Mouse (Mus musculus): Measurements from ENCODE around the gene Tas2r140. TPM values are rescaled to one million over a fixed set of nuclear protein-coding genes. Genes with fewer than 3 reads are reported as not detected.
A peak's percentile ranks its signal among the peaks of the same experiment; 100 is the strongest.

Gene Tas2r140
- not detected in 2 replicates for polyA plus RNA-seq (2015; fragmentation: Nextera tagmentation; extraction: Ambion mirVana)

DNA sequence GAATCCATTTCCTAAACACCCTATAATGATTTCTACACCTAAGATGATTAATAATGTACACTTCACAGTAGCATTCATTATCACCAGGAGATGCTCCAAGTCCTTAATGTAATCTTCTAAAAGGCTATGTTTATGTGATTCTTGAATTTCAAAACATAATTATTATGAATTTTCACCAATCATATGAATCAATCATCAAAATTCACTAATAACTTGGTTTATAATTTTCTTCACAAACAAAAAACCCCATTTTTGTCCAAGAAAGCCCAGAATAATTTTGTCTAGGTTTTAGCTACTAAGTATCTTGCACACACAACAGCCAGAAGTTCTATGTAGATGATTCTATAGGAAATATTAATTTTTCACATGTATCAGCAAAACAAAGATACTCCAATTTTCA lies at the start of gene Tas2r140:
Gene Tas2r140 (minus strand): TSS at position 101 of the 400 bp plus-strand sequence.
- Histone ChIP-seq H3K9me3 (no peaks in the 10 kb centered on the region), H3K27ac (no peak within 1 kb of the TSS), H3K4me1 (replicated peaks) (no peaks in the 10 kb centered on the region), H3K4me2 (replicated peaks) (no peak within 1 kb of the TSS), H3K27me3 (replicated peaks) (no peaks in the 10 kb centered on the region), H3K9ac (no peak within 1 kb of the TSS), H3K36me3 (no peaks in the 10 kb centered on the region), H3K4me3 (replicated peaks) (no peak within 1 kb of the TSS)
- no peak for ATAC-seq

DNA sequence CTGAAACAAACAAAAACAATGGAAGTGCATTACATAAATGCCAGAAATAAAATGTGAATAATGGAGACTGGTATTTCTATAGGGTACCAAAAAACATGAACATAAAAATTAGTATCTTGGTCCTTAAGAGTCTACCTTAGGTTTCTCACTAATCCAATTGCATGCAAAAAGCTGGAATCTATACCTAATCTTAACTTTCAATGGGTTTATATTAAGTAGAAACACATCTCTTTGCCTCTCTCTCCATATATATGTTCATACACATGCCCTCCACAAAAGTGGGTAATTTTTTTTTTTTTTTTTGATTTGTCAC lies 48.9 kb upstream of the Tas2r140 start, which contains the start of gene Smim10l1:
Gene Smim10l1 (plus strand): TSS at position 301 of the 313 bp plus-strand sequence.
- H3K4me2 ChIP-seq (replicated peaks) = peak within 1 kb of the TSS; percentile 57
- no peak for ATAC-seq
- H3K27me3 ChIP-seq (replicated peaks) = no peaks in the 10 kb centered on the region
- no peaks in the 10 kb centered on the region for H3K36me3 ChIP-seq
- H3K9ac ChIP-seq = peak within 1 kb of the TSS; percentile 86
- H3K9me3 ChIP-seq = no peaks in the 10 kb centered on the region
- no peaks in the 10 kb centered on the region for H3K4me1 ChIP-seq (replicated peaks)
- H3K27ac ChIP-seq = peak within 1 kb of the TSS; percentile 97
- H3K4me3 ChIP-seq (replicated peaks) = peak within 1 kb of the TSS; percentile 70

DNA sequence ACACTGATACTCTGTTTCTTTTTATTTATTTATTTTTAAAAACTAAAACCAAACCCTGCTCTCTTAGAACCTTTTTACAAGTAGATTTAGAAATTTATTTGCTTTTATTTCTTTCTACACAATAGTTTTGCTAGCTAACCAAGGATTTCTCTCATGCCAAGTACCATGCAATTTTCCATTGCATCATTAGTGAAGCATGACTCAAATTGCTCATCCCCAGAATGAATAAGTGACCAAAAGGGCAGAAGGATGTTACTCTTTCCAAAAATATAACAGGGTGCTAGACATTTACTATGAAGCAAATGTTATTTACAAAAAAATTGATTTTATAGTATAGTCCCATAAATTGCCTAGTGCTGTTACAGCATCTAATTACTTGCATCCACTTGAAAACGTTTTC lies 46.8 kb upstream of the Tas2r140 start:
- no peak overlapping the region for H3K4me2 ChIP-seq (replicated peaks)
- H3K4me3 ChIP-seq (replicated peaks) = no peak overlapping the region
- H3K9me3 ChIP-seq = no peaks in the 10 kb centered on the region
- H3K27me3 ChIP-seq (replicated peaks) = no peaks in the 10 kb centered on the region
- no peak overlapping the region for H3K9ac ChIP-seq
- no peaks in the 10 kb centered on the region for H3K4me1 ChIP-seq (replicated peaks)
- no peak overlapping the region for H3K27ac ChIP-seq
- no peak for ATAC-seq
- 40% methylated on average over 1 of the region's 1 CpGs for WGBS
- no peaks in the 10 kb centered on the region for H3K36me3 ChIP-seq

DNA sequence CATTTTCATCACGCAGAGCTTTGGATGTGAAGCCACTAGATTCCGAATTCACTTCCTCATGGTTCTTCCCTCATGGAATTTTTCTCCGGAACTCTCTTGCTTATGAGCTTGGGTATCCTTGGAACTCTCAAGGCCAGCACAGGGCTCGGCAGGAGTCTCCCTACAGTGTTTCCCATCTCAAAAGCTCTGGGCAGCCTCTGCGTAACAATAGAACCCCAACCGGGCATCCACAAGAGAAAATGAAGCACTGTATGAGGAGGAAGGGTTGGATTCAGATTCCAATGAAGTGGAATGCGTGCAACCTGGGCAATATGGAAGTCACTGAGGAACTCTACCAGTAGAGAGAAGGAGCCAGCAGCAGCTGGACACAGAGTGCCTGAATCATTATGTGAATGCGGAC lies 36.6 kb upstream of the Tas2r140 start:
- Histone ChIP-seq H3K9ac (no peak overlapping the region), H3K27me3 (replicated peaks) (no peaks in the 10 kb centered on the region), H3K4me3 (replicated peaks) (no peak overlapping the region), H3K36me3 (no peaks in the 10 kb centered on the region), H3K4me1 (replicated peaks) (no peaks in the 10 kb centered on the region), H3K27ac (no peak overlapping the region), H3K9me3 (no peaks in the 10 kb centered on the region), H3K4me2 (replicated peaks) (no peak overlapping the region)
- ATAC-seq = no peak
- WGBS = 86% methylated on average over 8 of the region's 8 CpGs

DNA sequence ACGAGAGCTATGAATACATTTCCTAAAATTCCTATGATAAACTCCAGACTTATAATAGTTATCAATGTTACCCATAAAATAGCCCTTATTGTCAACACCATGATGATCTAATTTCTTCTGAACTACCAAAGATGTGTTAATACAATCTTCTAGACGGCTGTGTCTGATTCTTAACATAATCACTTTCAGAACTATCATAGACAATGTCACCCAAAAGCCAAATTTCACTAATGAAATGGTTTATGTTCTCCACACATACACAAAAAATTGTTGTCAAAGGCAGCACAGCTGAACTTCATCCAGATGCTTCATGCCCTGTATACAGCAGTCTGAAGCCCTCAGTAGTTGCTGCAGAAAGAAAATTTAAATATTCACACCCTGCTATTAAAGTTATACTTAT lies 18.6 kb downstream of the Tas2r140 start, which contains the start of gene Tas2r103:
Gene Tas2r103 (minus strand): TSS at position 101 of the 400 bp plus-strand sequence.
- WGBS = 67% methylated on average over 2 of the region's 2 CpGs
- no peaks in the 10 kb centered on the region for H3K9me3 ChIP-seq
- no peak within 1 kb of the TSS for H3K9ac ChIP-seq
- no peaks in the 10 kb centered on the region for H3K36me3 ChIP-seq
- H3K27me3 ChIP-seq (replicated peaks) = no peaks in the 10 kb centered on the region
- H3K4me3 ChIP-seq (replicated peaks) = no peak within 1 kb of the TSS
- no peak within 1 kb of the TSS for H3K27ac ChIP-seq
- no peaks in the 10 kb centered on the region for H3K4me1 ChIP-seq (replicated peaks)
- no peak for ATAC-seq
- no peak within 1 kb of the TSS for H3K4me2 ChIP-seq (replicated peaks)

Other genes with a start within 250 kb of the Tas2r140 start
- gene Tas2r123, start 208.7 kb downstream of the Tas2r140 start, polyA plus RNA-seq (2015; fragmentation: Nextera tagmentation; extraction: Ambion mirVana) = not detected in 2 replicates
- not detected in 2 replicates for gene Tas2r116, start 200.4 kb downstream of the Tas2r140 start, polyA plus RNA-seq (2015; fragmentation: Nextera tagmentation; extraction: Ambion mirVana)
- not detected in 2 replicates for gene Tas2r110, start 187.8 kb downstream of the Tas2r140 start, polyA plus RNA-seq (2015; fragmentation: Nextera tagmentation; extraction: Ambion mirVana)
- gene Tas2r113, start 162.8 kb downstream of the Tas2r140 start, polyA plus RNA-seq (2015; fragmentation: Nextera tagmentation; extraction: Ambion mirVana) = not detected in 2 replicates
- gene Tas2r125, start 146.2 kb downstream of the Tas2r140 start, polyA plus RNA-seq (2015; fragmentation: Nextera tagmentation; extraction: Ambion mirVana) = not detected in 2 replicates
- gene Tas2r129, start 104.7 kb downstream of the Tas2r140 start, polyA plus RNA-seq (2015; fragmentation: Nextera tagmentation; extraction: Ambion mirVana) = not detected in 2 replicates
- gene Tas2r131, start 97.9 kb downstream of the Tas2r140 start, polyA plus RNA-seq (2015; fragmentation: Nextera tagmentation; extraction: Ambion mirVana) = not detected in 2 replicates
- not detected in 2 replicates for gene Tas2r109, start 74.9 kb downstream of the Tas2r140 start, polyA plus RNA-seq (2015; fragmentation: Nextera tagmentation; extraction: Ambion mirVana)
- gene Tas2r103, start 18.7 kb downstream of the Tas2r140 start, polyA plus RNA-seq (2015; fragmentation: Nextera tagmentation; extraction: Ambion mirVana) = not detected in 2 replicates
- 78.2 and 99.2 TPM in 2 replicates for gene Smim10l1, start 49.1 kb upstream of the Tas2r140 start, polyA plus RNA-seq (2015; fragmentation: Nextera tagmentation; extraction: Ambion mirVana)
- gene 5530400C23Rik, start 236.4 kb upstream of the Tas2r140 start, polyA plus RNA-seq (2015; fragmentation: Nextera tagmentation; extraction: Ambion mirVana) = not detected in 2 replicates

Data from intestine, embryonic 15.5 days (tissue).